Mouse (Mus musculus): Measurements from ENCODE around the gene Ralgds.

- TF ChIP-seq POLR2A (IDR thresholded peaks at IDR 0.05; ENCODE audit: insufficient read depth, low read depth, low read length) (peak; percentile 77), CTCF (IDR thresholded peaks at IDR 0.05; ENCODE audit: insufficient read depth, low read depth, low read length) (peak; percentile 92)
These were observed 45.0 kb upstream of the Ralgds start, which contains the start of gene Mrps2 for GRCm38 (mm10) chr2:28467860-28468485.
